Mouse (Mus musculus): ENCODE data around the gene Fam193a. TPM values are rescaled to one million over a fixed set of nuclear protein-coding genes. Genes with fewer than 3 reads are reported as not detected.

Fam193a gene
- polyA plus RNA-seq, 1 experiment = 37.6 TPM

GRCm38 (mm10) chr5:34530116-34530515 is 160.4 kb downstream of the Fam193a start:
- no peak overlapping the region for H3K4me3 ChIP-seq (ENCODE audit: extremely low read depth, insufficient read depth, insufficient read length)
- 38% methylated on average over 5 of the region's 5 CpGs for WGBS
- TF ChIP-seq CTCF (IDR thresholded peaks at IDR 0.05; ENCODE audit: extremely low read depth, insufficient read depth, insufficient read length, insufficient replicate concordance) (no peak), POLR2A (IDR thresholded peaks at IDR 0.05; ENCODE audit: low read depth, low read length) (no peak)
- no peaks in the 10 kb centered on the region for H3K27me3 ChIP-seq (ENCODE audit: control insufficient read depth, insufficient read depth, low read length)
- peaks cover 5% of the 10 kb centered on the region; the same call in 1 of the 2 replicates for H3K36me3 ChIP-seq (ENCODE audit: control insufficient read depth, insufficient read depth, low read length)
- peaks cover 55% of the 10 kb centered on the region for H3K4me1 ChIP-seq (ENCODE audit: control insufficient read depth, insufficient read depth, insufficient read length)
- peak overlapping the region; percentile 12; the same call in 1 of the 2 replicates for H3K27ac ChIP-seq (ENCODE audit: insufficient read depth, low read length)
- no peak for DNase-seq (ENCODE audit: low read depth in 1 of 2, low spot score in 2 of 2)

GRCm38 (mm10) chr5:34530687-34531086 is 161.0 kb downstream of the Fam193a start:
- Histone ChIP-seq H3K4me3 (ENCODE audit: extremely low read depth, insufficient read depth, insufficient read length) (no peak overlapping the region), H3K4me1 (ENCODE audit: control insufficient read depth, insufficient read depth, insufficient read length) (peaks cover 60% of the 10 kb centered on the region), H3K27ac (ENCODE audit: insufficient read depth, low read length) (peak overlapping the region; percentile 51; the same call in 1 of the 2 replicates), H3K27me3 (ENCODE audit: control insufficient read depth, insufficient read depth, low read length) (no peaks in the 10 kb centered on the region), H3K36me3 (ENCODE audit: control insufficient read depth, insufficient read depth, low read length) (peaks cover 5% of the 10 kb centered on the region; the same call in 1 of the 2 replicates)
- WGBS = 36% methylated on average over 4 of the region's 4 CpGs
- TF ChIP-seq CTCF (IDR thresholded peaks at IDR 0.05; ENCODE audit: extremely low read depth, insufficient read depth, insufficient read length, insufficient replicate concordance) = no peak
- TF ChIP-seq POLR2A (IDR thresholded peaks at IDR 0.05; ENCODE audit: low read depth, low read length) = no peak
- no peak for DNase-seq (ENCODE audit: low read depth in 1 of 2, low spot score in 2 of 2)

- TF ChIP-seq POLR2A (IDR thresholded peaks at IDR 0.05; ENCODE audit: low read depth, low read length) (no peak), CTCF (IDR thresholded peaks at IDR 0.05; ENCODE audit: extremely low read depth, insufficient read depth, insufficient read length, insufficient replicate concordance) (no peak)
- WGBS = 81% methylated on average over 5 of the region's 5 CpGs
- H3K4me1 ChIP-seq (ENCODE audit: control insufficient read depth, insufficient read depth, insufficient read length) = peaks cover 62% of the 10 kb centered on the region
Observed at GRCm38 (mm10) chr5:34533066-34533465, 163.3 kb downstream of the Fam193a start.

GRCm38 (mm10) chr5:34533820-34534219 is 164.1 kb downstream of the Fam193a start:
- 67% methylated on average over 3 of the region's 3 CpGs for WGBS
- Histone ChIP-seq H3K4me3 (ENCODE audit: extremely low read depth, insufficient read depth, insufficient read length) (no peak overlapping the region), H3K4me1 (ENCODE audit: control insufficient read depth, insufficient read depth, insufficient read length) (peaks cover 60% of the 10 kb centered on the region), H3K36me3 (ENCODE audit: control insufficient read depth, insufficient read depth, low read length) (peaks cover 3% of the 10 kb centered on the region; the same call in 1 of the 2 replicates), H3K27me3 (ENCODE audit: control insufficient read depth, insufficient read depth, low read length) (no peaks in the 10 kb centered on the region), H3K27ac (ENCODE audit: insufficient read depth, low read length) (peak overlapping the region; percentile 64)
- TF ChIP-seq POLR2A (IDR thresholded peaks at IDR 0.05; ENCODE audit: low read depth, low read length) (no peak), CTCF (IDR thresholded peaks at IDR 0.05; ENCODE audit: extremely low read depth, insufficient read depth, insufficient read length, insufficient replicate concordance) (no peak)
- DNase-seq (ENCODE audit: low read depth in 1 of 2, low spot score in 2 of 2) = no peak

More at GRCm38 (mm10) chr5:34533066-34533465, 163.3 kb downstream of the Fam193a start:
- Histone ChIP-seq H3K36me3 (ENCODE audit: control insufficient read depth, insufficient read depth, low read length) (peaks cover 3% of the 10 kb centered on the region; the same call in 1 of the 2 replicates), H3K4me3 (ENCODE audit: extremely low read depth, insufficient read depth, insufficient read length) (no peak overlapping the region), H3K27me3 (ENCODE audit: control insufficient read depth, insufficient read depth, low read length) (no peaks in the 10 kb centered on the region), H3K27ac (ENCODE audit: insufficient read depth, low read length) (peak overlapping the region; percentile 64)
- DNase-seq (ENCODE audit: low read depth in 1 of 2, low spot score in 2 of 2) = no peak

GRCm38 (mm10) chr5:34534776-34535581 is 165.2 kb downstream of the Fam193a start:
- no peaks in the 10 kb centered on the region for H3K27me3 ChIP-seq (ENCODE audit: control insufficient read depth, insufficient read depth, low read length)
- H3K27ac ChIP-seq (ENCODE audit: insufficient read depth, low read length) = peak overlapping the region; percentile 73
- TF ChIP-seq POLR2A (IDR thresholded peaks at IDR 0.05; ENCODE audit: low read depth, low read length) = no peak
- TF ChIP-seq CTCF (IDR thresholded peaks at IDR 0.05; ENCODE audit: extremely low read depth, insufficient read depth, insufficient read length, insufficient replicate concordance) = no peak
- DNase-seq (ENCODE audit: low read depth in 1 of 2, low spot score in 2 of 2) = no peak
- peaks cover 64% of the 10 kb centered on the region for H3K4me1 ChIP-seq (ENCODE audit: control insufficient read depth, insufficient read depth, insufficient read length)
- H3K4me3 ChIP-seq (ENCODE audit: extremely low read depth, insufficient read depth, insufficient read length) = no peak overlapping the region
- 74% methylated on average over 5 of the region's 5 CpGs for WGBS
- H3K36me3 ChIP-seq (ENCODE audit: control insufficient read depth, insufficient read depth, low read length) = peaks cover 2% of the 10 kb centered on the region; the same call in 1 of the 2 replicates

- Histone ChIP-seq H3K27me3 (ENCODE audit: control insufficient read depth, insufficient read depth, low read length) (no peaks in the 10 kb centered on the region), H3K4me3 (ENCODE audit: extremely low read depth, insufficient read depth, insufficient read length) (no peak overlapping the region), H3K4me1 (ENCODE audit: control insufficient read depth, insufficient read depth, insufficient read length) (peaks cover 56% of the 10 kb centered on the region; the same call in 1 of the 2 replicates), H3K36me3 (ENCODE audit: control insufficient read depth, insufficient read depth, low read length) (peaks cover 2% of the 10 kb centered on the region; the same call in 1 of the 2 replicates), H3K27ac (ENCODE audit: insufficient read depth, low read length) (peak overlapping the region; percentile 73)
- WGBS = 90% methylated on average over 7 of the region's 7 CpGs
- no peak for DNase-seq (ENCODE audit: low read depth in 1 of 2, low spot score in 2 of 2)
- TF ChIP-seq POLR2A (IDR thresholded peaks at IDR 0.05; ENCODE audit: low read depth, low read length) (no peak), CTCF (IDR thresholded peaks at IDR 0.05; ENCODE audit: extremely low read depth, insufficient read depth, insufficient read length, insufficient replicate concordance) (no peak)
Observed at GRCm38 (mm10) chr5:34535831-34536230, 166.1 kb downstream of the Fam193a start.

Other genes with a start within 250 kb of the Fam193a start
- gene Poln, start 200.5 kb upstream of the Fam193a start, polyA plus RNA-seq (2012; rRNA removed) = 0.15 and 0.29 TPM in 2 replicates
- 0.55 and 0.70 TPM in 2 replicates for gene Haus3, start 200.4 kb upstream of the Fam193a start, polyA plus RNA-seq (2012; rRNA removed)
- 147 and 188 TPM in 2 replicates for gene Mxd4, start 182.2 kb upstream of the Fam193a start, polyA plus RNA-seq (2012; rRNA removed)
- gene Zfyve28, start 81.5 kb upstream of the Fam193a start, polyA plus RNA-seq (2012; rRNA removed) = 3.8 and 7.5 TPM in 2 replicates
- 0.04 TPM in 2 replicates for gene Cfap99, start 81.3 kb upstream of the Fam193a start, polyA plus RNA-seq (2012; rRNA removed)
- 37.8 and 38.4 TPM in 2 replicates for gene Rnf4, start 33.6 kb upstream of the Fam193a start, polyA plus RNA-seq (2012; rRNA removed)
- gene Tnip2, start 144.1 kb downstream of the Fam193a start, polyA plus RNA-seq (2012; rRNA removed) = 23.3 and 27.4 TPM in 2 replicates
- 50.7 and 51.3 TPM in 2 replicates for gene Sh3bp2, start 155.9 kb downstream of the Fam193a start, polyA plus RNA-seq (2012; rRNA removed)
- 152 and 170 TPM in 2 replicates for gene Add1, start 203.7 kb downstream of the Fam193a start, polyA plus RNA-seq (2012; rRNA removed)

Measured in spleen, adult 2 months (tissue).